Mouse (Mus musculus) heart, embryonic 10.5 days (tissue): ENCODE results near the gene Ikzf3. TPM values are rescaled to one million over a fixed set of nuclear protein-coding genes. Genes with fewer than 3 reads are reported as not detected.

Source experiments
- DNase-seq: peaks from one replicate; pipeline ENCODE4 v3.0.0-alpha.2; 2017; ENCODE audit warnings: low spot score
- H3K27ac ChIP-seq: fragments of 300-500 bp; sonication (generic); 2 replicates; pipeline ENCODE4 v1.5.1; 2016; ENCODE audit warnings: mild to moderate bottlenecking
- H3K27me3 ChIP-seq: fragments of 300-500 bp; sonication (generic); 2 replicates; pipeline ENCODE4 v1.6.1; 2016; ENCODE audit warnings: mild to moderate bottlenecking; ENCODE audit not compliant: poor library complexity, insufficient read depth, severe bottlenecking
- H3K36me3 ChIP-seq: fragments of 300-500 bp; sonication (generic); 2 replicates; pipeline ENCODE4 v1.6.1; 2016; ENCODE audit warnings: mild to moderate bottlenecking, moderate library complexity
- H3K4me1 ChIP-seq: fragments of 300-500 bp; sonication (generic); 2 replicates; pipeline ENCODE4 v1.6.1; 2016; ENCODE audit warnings: mild to moderate bottlenecking
- H3K4me3 ChIP-seq: fragments of 300-500 bp; sonication (generic); 2 replicates; pipeline ENCODE4 v1.5.1; 2016; ENCODE audit warnings: mild to moderate bottlenecking, moderate library complexity
- H3K9me3 ChIP-seq: fragments of 300-500 bp; sonication (generic); 2 replicates; pipeline ENCODE4 v1.6.1; 2016; ENCODE audit warnings: mild to moderate bottlenecking, moderate library complexity
- WGBS: fragments of 180-500 bp; shearing (Covaris S2); methylation state at CpG from one replicate; pipeline ENCODE4 v1.1.7; 2016; 5-methylcytosine and 5-hydroxymethylcytosine counted together
- polyA plus RNA-seq: library from polyadenylated mRNA; unstranded; fragments of >200 nt; fragmentation: Nextera tagmentation; extraction: Ambion mirVana; gene quantifications from 2 replicates; pipeline ENCODE4 v1.2.1, GENCODE M21; 2016

The Ikzf3 gene
- polyA plus RNA-seq: 0.04 and 0.22 TPM in 2 replicates

GRCm38 (mm10) chr11:98545711-98546231, at the start of gene Ikzf3:
TSS of gene Ikzf3 (minus strand) at chr11:98546031.
- H3K27ac ChIP-seq: peak within 1 kb of the TSS; percentile 74
- 1% methylated on average over 58 of the region's 58 CpGs for WGBS
- H3K4me3 ChIP-seq: peak within 1 kb of the TSS; percentile 67
- peaks cover 12% of the 10 kb centered on the region for H3K4me1 ChIP-seq
- no peaks in the 10 kb centered on the region for H3K9me3 ChIP-seq
- no peak for DNase-seq
- peaks cover 91% of the 10 kb centered on the region for H3K27me3 ChIP-seq
- no peaks in the 10 kb centered on the region for H3K36me3 ChIP-seq

GRCm38 (mm10) chr11:98595473-98595872, 49.6 kb upstream of the Ikzf3 start:
- Histone ChIP-seq H3K4me3 (no peak overlapping the region), H3K36me3 (no peaks in the 10 kb centered on the region), H3K4me1 (peaks cover 35% of the 10 kb centered on the region), H3K27ac (no peak overlapping the region), H3K27me3 (peaks cover 32% of the 10 kb centered on the region), H3K9me3 (no peaks in the 10 kb centered on the region)
- DNase-seq: no peak
- WGBS: 70% methylated on average over 10 of the region's 10 CpGs

GRCm38 (mm10) chr11:98595021-98595420, 49.2 kb upstream of the Ikzf3 start:
- Histone ChIP-seq H3K4me3 (no peak overlapping the region), H3K27me3 (peaks cover 28% of the 10 kb centered on the region), H3K36me3 (no peaks in the 10 kb centered on the region), H3K4me1 (peaks cover 34% of the 10 kb centered on the region), H3K9me3 (no peaks in the 10 kb centered on the region), H3K27ac (no peak overlapping the region)
- no peak for DNase-seq
- WGBS: 78% methylated on average over 6 of the region's 6 CpGs

GRCm38 (mm10) chr11:98590548-98591445, 45.0 kb upstream of the Ikzf3 start:
- H3K4me1 ChIP-seq: peaks cover 57% of the 10 kb centered on the region
- no peaks in the 10 kb centered on the region for H3K9me3 ChIP-seq
- H3K27me3 ChIP-seq: peaks cover 3% of the 10 kb centered on the region; the same call in 1 of the 2 replicates
- no peak for DNase-seq
- WGBS: 79% methylated on average over 19 of the region's 19 CpGs
- H3K36me3 ChIP-seq: no peaks in the 10 kb centered on the region
- no peak overlapping the region for H3K4me3 ChIP-seq
- H3K27ac ChIP-seq: peak overlapping the region; percentile 9; the same call in 1 of the 2 replicates

- Histone ChIP-seq H3K9me3 (no peaks in the 10 kb centered on the region), H3K36me3 (no peaks in the 10 kb centered on the region), H3K4me1 (peaks cover 70% of the 10 kb centered on the region), H3K4me3 (no peak overlapping the region), H3K27ac (peak overlapping the region; percentile 95), H3K27me3 (peaks cover 3% of the 10 kb centered on the region; the same call in 1 of the 2 replicates)
- 69% methylated on average over 8 of the region's 8 CpGs for WGBS
- no peak for DNase-seq
These were observed 43.5 kb upstream of the Ikzf3 start for GRCm38 (mm10) chr11:98589306-98589705.

GRCm38 (mm10) chr11:98588833-98589281, 43.0 kb upstream of the Ikzf3 start:
- 38% methylated on average over 6 of the region's 6 CpGs for WGBS
- H3K4me3 ChIP-seq: peak overlapping the region; percentile 97; the same call in 1 of the 2 replicates
- no peak for DNase-seq
- H3K4me1 ChIP-seq: peaks cover 70% of the 10 kb centered on the region
- 0 out of 2 replicates have a peak, but pooled peaks cover 3% of the 10 kb centered on the region for H3K36me3 ChIP-seq
- H3K27me3 ChIP-seq: peaks cover 3% of the 10 kb centered on the region; the same call in 1 of the 2 replicates
- no peaks in the 10 kb centered on the region for H3K9me3 ChIP-seq
- peak overlapping the region; percentile 95 for H3K27ac ChIP-seq

- peaks cover 13% of the 10 kb centered on the region for H3K36me3 ChIP-seq
These were observed 42.1 kb upstream of the Ikzf3 start for GRCm38 (mm10) chr11:98587684-98588546.

GRCm38 (mm10) chr11:98586892-98587563, 41.2 kb upstream of the Ikzf3 start, which contains the start of gene Ormdl3:
TSS of gene Ormdl3 (minus strand) at chr11:98587368.
- WGBS: under 1% methylated on average over 49 of the region's 49 CpGs
- Histone ChIP-seq H3K27me3 (no peaks in the 10 kb centered on the region), H3K27ac (peak within 1 kb of the TSS; percentile 95)

More at GRCm38 (mm10) chr11:98587684-98588546, 42.1 kb upstream of the Ikzf3 start:
- Histone ChIP-seq H3K4me1 (peaks cover 76% of the 10 kb centered on the region), H3K27ac (peak overlapping the region; percentile 95), H3K27me3 (peaks cover 3% of the 10 kb centered on the region; the same call in 1 of the 2 replicates), H3K9me3 (no peaks in the 10 kb centered on the region), H3K4me3 (peak overlapping the region; percentile 97)
- 5% methylated on average over 20 of the region's 20 CpGs for WGBS
- DNase-seq: peak; percentile 94

GRCm38 (mm10) chr11:98586087-98586891, 40.5 kb upstream of the Ikzf3 start:
- Histone ChIP-seq H3K4me1 (peaks cover 82% of the 10 kb centered on the region), H3K36me3 (peaks cover 29% of the 10 kb centered on the region), H3K27ac (peak overlapping the region; percentile 95), H3K9me3 (no peaks in the 10 kb centered on the region), H3K4me3 (peak overlapping the region; percentile 97), H3K27me3 (no peaks in the 10 kb centered on the region)
- WGBS: 2% methylated on average over 22 of the region's 22 CpGs
- DNase-seq: no peak

More at GRCm38 (mm10) chr11:98586892-98587563, 41.2 kb upstream of the Ikzf3 start, which contains the start of gene Ormdl3:
- Histone ChIP-seq H3K9me3 (no peaks in the 10 kb centered on the region), H3K4me1 (peaks cover 77% of the 10 kb centered on the region), H3K36me3 (peaks cover 21% of the 10 kb centered on the region), H3K4me3 (peak within 1 kb of the TSS; percentile 97)
- peak; percentile 100 for DNase-seq

- no peaks in the 10 kb centered on the region for H3K27me3 ChIP-seq
These were observed 38.9 kb upstream of the Ikzf3 start for GRCm38 (mm10) chr11:98584629-98585177.

GRCm38 (mm10) chr11:98584146-98584545, 38.3 kb upstream of the Ikzf3 start:
- WGBS: 55% methylated on average over 1 of the region's 1 CpGs
- no peaks in the 10 kb centered on the region for H3K9me3 ChIP-seq
- H3K4me3 ChIP-seq: no peak overlapping the region
- H3K36me3 ChIP-seq: peaks cover 44% of the 10 kb centered on the region
- peak overlapping the region; percentile 78; the same call in 1 of the 2 replicates for H3K27ac ChIP-seq
- H3K4me1 ChIP-seq: peaks cover 92% of the 10 kb centered on the region
- no peak for DNase-seq
- H3K27me3 ChIP-seq: no peaks in the 10 kb centered on the region

More at GRCm38 (mm10) chr11:98584629-98585177, 38.9 kb upstream of the Ikzf3 start:
- WGBS: 90% methylated on average over 6 of the region's 6 CpGs
- H3K4me3 ChIP-seq: peak overlapping the region; percentile 97; the same call in 1 of the 2 replicates
- peaks cover 39% of the 10 kb centered on the region for H3K36me3 ChIP-seq
- DNase-seq: no peak
- peak overlapping the region; percentile 78; the same call in 1 of the 2 replicates for H3K27ac ChIP-seq
- peaks cover 95% of the 10 kb centered on the region for H3K4me1 ChIP-seq
- no peaks in the 10 kb centered on the region for H3K9me3 ChIP-seq
